In the genomic region with DNA sequence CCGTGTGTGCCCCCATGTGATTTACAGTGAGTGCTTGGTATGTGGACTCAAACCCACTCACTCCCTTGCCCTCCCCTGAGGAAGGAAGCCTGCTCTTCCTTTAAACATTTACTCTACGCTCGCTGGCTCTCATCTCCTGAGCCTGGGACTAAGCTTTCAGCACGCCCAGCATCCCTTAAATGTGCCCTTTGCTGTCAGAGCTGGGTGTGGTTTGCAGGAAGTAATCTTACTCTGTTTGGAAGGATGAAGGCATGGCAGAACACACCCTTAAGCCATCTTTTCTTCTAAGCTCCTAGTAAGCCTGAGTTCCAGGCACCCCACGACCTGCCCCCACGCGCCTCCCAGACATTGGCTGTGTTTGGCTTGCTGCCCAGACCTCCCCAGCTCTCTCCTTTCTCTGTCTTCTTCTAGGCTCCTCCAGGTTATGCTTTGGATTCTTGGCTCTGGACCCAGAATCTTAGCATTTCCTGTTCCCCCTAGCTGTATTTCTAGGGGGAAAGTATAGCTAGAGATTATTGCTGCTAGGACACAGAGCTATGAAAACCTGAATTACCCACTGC, we compare ENCODE assay signal across 18 mouse cellular contexts. TPM values are rescaled to one million over a fixed set of nuclear protein-coding genes. Genes with fewer than 3 reads are reported as not detected.
A peak's percentile ranks its signal among the peaks of the same experiment; 100 is the strongest.
DNase-seq lines count a peak whose midpoint lies in the region; ATAC-seq and TF ChIP-seq lines count a peak whose summit lies in the region.
"Had no signal": no experiment of that assay in that cellular context is flagged by ENCODE, and none has a peak within 500 bp of the region (broad histone marks: within the 10 kb centered on the region; RNA-seq: fewer than 3 reads in every experiment).

No protein-coding gene starts in this region.

- H3K4me2 ChIP-seq in intestine, embryonic 14.5 days (ENCODE audit: low read length), result peak overlapping the region; percentile 20; the same call in 1 of the 2 replicates
- no peak overlapping the region for H3K4me2 ChIP-seq in intestine, postnatal 0 days (replicated peaks; ENCODE audit: low read depth)
- 0 out of 2 replicates have a peak overlapping the region, but pooled peaks have one; percentile 15 for H3K4me2 ChIP-seq in lung, embryonic 14.5 days
- no peak overlapping the region for H3K4me2 ChIP-seq in intestine, embryonic 16.5 days (ENCODE audit: low read depth, low read length)
- H3K4me2 ChIP-seq in midbrain, postnatal 0 days (ENCODE audit: low read depth, low read length, poor library complexity, severe bottlenecking), result no peak overlapping the region
- H3K4me2 ChIP-seq: heart, embryonic 13.5 days had no signal

- no peak overlapping the region for H3K9ac ChIP-seq in intestine, embryonic 14.5 days (ENCODE audit: low read length)
- no peak overlapping the region for H3K9ac ChIP-seq in intestine, postnatal 0 days (ENCODE audit: low read depth, low read length)
- H3K9ac ChIP-seq in lung, embryonic 14.5 days, result no peak overlapping the region
- no peak overlapping the region for H3K9ac ChIP-seq in MEL (ENCODE audit: control insufficient read depth, low read depth, low read length, poor library complexity, severe bottlenecking)
- H3K9ac ChIP-seq in intestine, embryonic 16.5 days (ENCODE audit: low read depth, low read length), result no peak overlapping the region
- no peak overlapping the region for H3K9ac ChIP-seq in midbrain, postnatal 0 days (replicated peaks; ENCODE audit: low read length, poor library complexity, severe bottlenecking)
- H3K9ac ChIP-seq: heart, embryonic 13.5 days had no signal

- H3K9me3 ChIP-seq in intestine, embryonic 14.5 days (ENCODE audit: control insufficient read depth, low read length), result no peaks in the 10 kb centered on the region
- H3K9me3 ChIP-seq in intestine, postnatal 0 days (ENCODE audit: control insufficient read depth), result no peaks in the 10 kb centered on the region
- no peaks in the 10 kb centered on the region for H3K9me3 ChIP-seq in lung, embryonic 14.5 days (ENCODE audit: low read depth, low read length)
- no peaks in the 10 kb centered on the region for H3K9me3 ChIP-seq in MEL (replicated peaks; ENCODE audit: insufficient read depth, low read length)
- H3K9me3 ChIP-seq in intestine, embryonic 16.5 days (ENCODE audit: control insufficient read depth, low read length), result no peaks in the 10 kb centered on the region
- no peaks in the 10 kb centered on the region for H3K9me3 ChIP-seq in midbrain, postnatal 0 days (ENCODE audit: low read length)
- H3K9me3 ChIP-seq: heart, embryonic 13.5 days; hindbrain, embryonic 10.5 days had no signal

- no peak for DNase-seq in intestine, embryonic 14.5 days (ENCODE audit: low spot score)
- peak; percentile 70 for DNase-seq in lung, embryonic 14.5 days
- no peak for DNase-seq in lung, postnatal 36 days
- peak; percentile 60 for DNase-seq in MEL (ENCODE audit: low read depth, low spot score)
- no peak for DNase-seq in thymus, adult 18-20 months
- no peak for DNase-seq in midbrain, postnatal 0 days (ENCODE audit: low spot score)
- DNase-seq: adrenal gland, adult 8-10 months; B cell, adult 2 months; gastrocnemius, postnatal 36 days; thymus, postnatal 4 days had no signal

- H3K36me3 ChIP-seq in intestine, embryonic 14.5 days (ENCODE audit: control insufficient read depth, insufficient read depth, low read length), result no peaks in the 10 kb centered on the region
- no peaks in the 10 kb centered on the region for H3K36me3 ChIP-seq in intestine, postnatal 0 days (ENCODE audit: control insufficient read depth, insufficient read depth)
- no peaks in the 10 kb centered on the region for H3K36me3 ChIP-seq in lung, embryonic 14.5 days (ENCODE audit: insufficient read depth)
- peaks cover 0 to 17% of the 10 kb centered on the region in 2 experiments; a peak in 2 of 4 replicates for H3K36me3 ChIP-seq in MEL (ENCODE audit: control insufficient read depth in 1 of 2, insufficient read depth in 2 of 2, low read length in 2 of 2)
- H3K36me3 ChIP-seq in intestine, embryonic 16.5 days (ENCODE audit: control insufficient read depth, insufficient read depth, low read length), result no peaks in the 10 kb centered on the region
- H3K36me3 ChIP-seq in midbrain, postnatal 0 days (ENCODE audit: insufficient read depth, low read length), result no peaks in the 10 kb centered on the region
- H3K36me3 ChIP-seq: heart, embryonic 13.5 days; hindbrain, embryonic 10.5 days had no signal

- H3K27me3 ChIP-seq in intestine, embryonic 14.5 days (replicated peaks; ENCODE audit: control insufficient read depth, insufficient read depth, low read length), result peaks cover 29% of the 10 kb centered on the region
- H3K27me3 ChIP-seq in intestine, postnatal 0 days (replicated peaks; ENCODE audit: control insufficient read depth, insufficient read depth, low read length), result peaks cover 23% of the 10 kb centered on the region
- H3K27me3 ChIP-seq in lung, embryonic 14.5 days (ENCODE audit: insufficient read depth, low read length), result peaks cover 28% of the 10 kb centered on the region
- no peaks in the 10 kb centered on the region for H3K27me3 ChIP-seq in MEL (ENCODE audit: control insufficient read depth in 1 of 2, insufficient read depth in 2 of 2, low read length in 2 of 2)
- H3K27me3 ChIP-seq in intestine, embryonic 16.5 days (replicated peaks; ENCODE audit: control insufficient read depth, insufficient read depth, low read length), result peaks cover 21% of the 10 kb centered on the region
- peaks cover 30% of the 10 kb centered on the region for H3K27me3 ChIP-seq in midbrain, postnatal 0 days (ENCODE audit: insufficient read depth, low read length)

- peaks cover 7% of the 10 kb centered on the region for H3K4me1 ChIP-seq in intestine, embryonic 14.5 days (replicated peaks; ENCODE audit: control insufficient read depth, insufficient read depth, low read length)
- H3K4me1 ChIP-seq in intestine, postnatal 0 days (replicated peaks; ENCODE audit: control insufficient read depth, insufficient read depth, low read length), result 0 out of 2 replicates have a peak, but pooled peaks cover 6% of the 10 kb centered on the region
- peaks cover 23% of the 10 kb centered on the region for H3K4me1 ChIP-seq in lung, embryonic 14.5 days (ENCODE audit: insufficient read depth)
- peaks cover 3 to 25% of the 10 kb centered on the region in 2 experiments; a peak in 2 of 4 replicates for H3K4me1 ChIP-seq in MEL (ENCODE audit: control insufficient read depth in 1 of 2, insufficient read depth in 2 of 2, low read length in 2 of 2)
- H3K4me1 ChIP-seq in intestine, embryonic 16.5 days (ENCODE audit: control insufficient read depth, insufficient read depth, low read length), result peaks cover 7% of the 10 kb centered on the region
- H3K4me1 ChIP-seq in midbrain, postnatal 0 days (ENCODE audit: insufficient read depth, low read length), result peaks cover 6% of the 10 kb centered on the region

- 14% methylated on average over 7 of the region's 7 CpGs for WGBS in intestine, embryonic 14.5 days
- 34% methylated on average over 7 of the region's 7 CpGs for WGBS in intestine, postnatal 0 days
- WGBS in lung, embryonic 14.5 days, result 12% methylated on average over 7 of the region's 7 CpGs
- WGBS in intestine, embryonic 16.5 days, result 36% methylated on average over 7 of the region's 7 CpGs
- 41% methylated on average over 7 of the region's 7 CpGs for WGBS in midbrain, postnatal 0 days

- no peak for TF ChIP-seq EP300 in MEL (IDR thresholded peaks at IDR 0.05; ENCODE audit: low read depth in 1 of 2, low read length in 2 of 2)

- H3K4me3 ChIP-seq in intestine, embryonic 14.5 days (ENCODE audit: low read depth, low read length), result no peak overlapping the region
- H3K4me3 ChIP-seq in intestine, postnatal 0 days (ENCODE audit: low read depth, low read length), result no peak overlapping the region
- H3K4me3 ChIP-seq in lung, embryonic 14.5 days (ENCODE audit: low read depth, low read length), result no peak overlapping the region
- no peak overlapping the region for H3K4me3 ChIP-seq in MEL (ENCODE audit: control insufficient read depth in 1 of 2, insufficient read depth in 1 of 2, low read depth in 2 of 2, low read length in 2 of 2)
- no peak overlapping the region for H3K4me3 ChIP-seq in intestine, embryonic 16.5 days (ENCODE audit: low read length)
- no peak overlapping the region for H3K4me3 ChIP-seq in midbrain, postnatal 0 days (ENCODE audit: low read depth, low read length)
- H3K4me3 ChIP-seq: heart, embryonic 13.5 days; hindbrain, embryonic 10.5 days had no signal

- TF ChIP-seq CTCF in intestine, postnatal 0 days (IDR thresholded peaks at IDR 0.05; ENCODE audit: low read depth), result no peak
- no peak for TF ChIP-seq CTCF in lung, embryonic 14.5 days (IDR thresholded peaks at IDR 0.05; ENCODE audit: low read depth)
- no peak for TF ChIP-seq CTCF in MEL (IDR thresholded peaks at IDR 0.05 in 2 of 3, conservative IDR thresholded peaks at IDR 0.05 in 1 of 3; ENCODE audit: control insufficient read depth in 1 of 3, insufficient read depth in 1 of 3, low read depth in 2 of 3, low read length in 3 of 3, poor library complexity in 1 of 3, severe bottlenecking in 1 of 3)
- no peak for TF ChIP-seq CTCF in midbrain, postnatal 0 days (IDR thresholded peaks at IDR 0.05)

- no peaks in the 10 kb centered on the region for H3K79me2 ChIP-seq in MEL (ENCODE audit: control insufficient read depth, insufficient read depth, low read length, poor library complexity)

- TF ChIP-seq POLR2A in MEL (IDR thresholded peaks at IDR 0.05; ENCODE audit: control insufficient read depth in 1 of 2, insufficient read depth in 1 of 2, low read depth in 1 of 2, low read length in 2 of 2, poor library complexity in 1 of 2), result no peak

- H3K27ac ChIP-seq in intestine, embryonic 14.5 days (ENCODE audit: low read depth), result no peak overlapping the region
- no peak overlapping the region for H3K27ac ChIP-seq in intestine, postnatal 0 days (ENCODE audit: low read depth, low read length)
- no peak overlapping the region for H3K27ac ChIP-seq in lung, embryonic 14.5 days (ENCODE audit: low read depth)
- H3K27ac ChIP-seq in MEL (ENCODE audit: control insufficient read depth, low read depth, low read length), result peak overlapping the region; percentile 82
- H3K27ac ChIP-seq in intestine, embryonic 16.5 days (ENCODE audit: low read length), result no peak overlapping the region
- no peak overlapping the region for H3K27ac ChIP-seq in midbrain, postnatal 0 days (ENCODE audit: low read depth, low read length)
- H3K27ac ChIP-seq: heart, embryonic 13.5 days; hindbrain, embryonic 10.5 days; macrophage had no signal

- TF ChIP-seq RAD21 in MEL (IDR thresholded peaks at IDR 0.05; ENCODE audit: low read depth, low read length), result no peak

- no peak for ATAC-seq in intestine, embryonic 14.5 days (replicated peaks; ENCODE audit: low FRiP score, low TSS enrichment, low read depth)
- ATAC-seq in intestine, postnatal 0 days, result no peak
- ATAC-seq in lung, embryonic 14.5 days (ENCODE audit: insufficient read depth), result peak; percentile 26; the same call in 1 of the 2 replicates
- ATAC-seq in intestine, embryonic 16.5 days, result 0 out of 2 replicates have a peak, but pooled peaks have one; percentile 19
- ATAC-seq in midbrain, postnatal 0 days (ENCODE audit: low FRiP score), result no peak
- ATAC-seq: forebrain, embryonic 16.5 days had no signal

RNA-seq across cellular contexts. Expression of a gene that starts 11.6 kb away (rescaled TPM):
- 9.0 and 9.4 TPM in 2 replicates for polyA plus RNA-seq in intestine, embryonic 14.5 days (2014; fragmentation: Nextera tagmentation; extraction: Ambion mirVana)
- polyA plus RNA-seq in intestine, postnatal 0 days (2015; fragmentation: Nextera tagmentation; extraction: Ambion mirVana), result 24.1 and 25.4 TPM in 2 replicates
- 7.0 and 7.3 TPM in 2 replicates for polyA plus RNA-seq in lung, embryonic 14.5 days (2014; fragmentation: Nextera tagmentation; extraction: Ambion mirVana)
- 2.8 and 2.9 TPM in 2 replicates for total RNA-seq in MEL (2012; rRNA removed)
- polyA plus RNA-seq in MEL (2012; ENCODE audit: insufficient read depth in 1 of 2, insufficient read length in 2 of 2, low read depth in 1 of 2, low replicate concordance in 2 of 2, missing spikeins in 1 of 2), result 1 to 10 TPM in 1 of 2 experiments, not detected in 1; 4.6 TPM
- 14.9 and 15.7 TPM in 2 replicates for polyA plus RNA-seq in intestine, embryonic 16.5 days (2015; fragmentation: Nextera tagmentation; extraction: Ambion mirVana)
- total RNA-seq in midbrain, postnatal 0 days (2014; rRNA removed), result 3.6 TPM in 2 replicates
- 2.1 and 2.7 TPM in 2 replicates for polyA plus RNA-seq in midbrain, postnatal 0 days (2015; fragmentation: Nextera tagmentation; extraction: Ambion mirVana)

RNA-seq across cellular contexts. Expression of a gene that starts 22.1 kb away (rescaled TPM):
- polyA plus RNA-seq in intestine, embryonic 14.5 days (2014; fragmentation: Nextera tagmentation; extraction: Ambion mirVana), result 2.1 and 2.6 TPM in 2 replicates
- 0.44 and 0.54 TPM in 2 replicates for polyA plus RNA-seq in intestine, postnatal 0 days (2015; fragmentation: Nextera tagmentation; extraction: Ambion mirVana)
- 5.3 and 6.6 TPM in 2 replicates for polyA plus RNA-seq in lung, embryonic 14.5 days (2014; fragmentation: Nextera tagmentation; extraction: Ambion mirVana)
- not detected in 2 replicates for total RNA-seq in MEL (2012; rRNA removed)
- not detected for polyA plus RNA-seq in MEL (2012; ENCODE audit: insufficient read depth in 1 of 2, insufficient read length in 2 of 2, low read depth in 1 of 2, low replicate concordance in 2 of 2, missing spikeins in 1 of 2)
- 0.97 and 1.4 TPM in 2 replicates for polyA plus RNA-seq in intestine, embryonic 16.5 days (2015; fragmentation: Nextera tagmentation; extraction: Ambion mirVana)
- total RNA-seq in midbrain, postnatal 0 days (2014; rRNA removed), result 2.9 and 5.2 TPM in 2 replicates
- 3.4 and 3.6 TPM in 2 replicates for polyA plus RNA-seq in midbrain, postnatal 0 days (2015; fragmentation: Nextera tagmentation; extraction: Ambion mirVana)
- total RNA-seq: adrenal gland, adult 8-10 months; monocyte, adult 5-6 weeks; neutrophil, adult 5-6 weeks had no signal
- polyA plus RNA-seq: macrophage had no signal

RNA-seq across cellular contexts. Expression of a gene that starts 34.1 kb away (rescaled TPM):
- 166 and 198 TPM in 2 replicates for polyA plus RNA-seq in intestine, embryonic 14.5 days (2014; fragmentation: Nextera tagmentation; extraction: Ambion mirVana)
- 87.2 and 89.5 TPM in 2 replicates for polyA plus RNA-seq in intestine, postnatal 0 days (2015; fragmentation: Nextera tagmentation; extraction: Ambion mirVana)
- polyA plus RNA-seq in lung, embryonic 14.5 days (2014; fragmentation: Nextera tagmentation; extraction: Ambion mirVana), result 195 and 200 TPM in 2 replicates
- 168 and 185 TPM in 2 replicates for total RNA-seq in MEL (2012; rRNA removed)
- polyA plus RNA-seq in MEL (2012; ENCODE audit: insufficient read depth in 1 of 2, insufficient read length in 2 of 2, low read depth in 1 of 2, low replicate concordance in 2 of 2, missing spikeins in 1 of 2), result 100 to 1,000 TPM in 1 of 2 experiments, not detected in 1; 214 TPM
- 156 and 179 TPM in 2 replicates for polyA plus RNA-seq in intestine, embryonic 16.5 days (2015; fragmentation: Nextera tagmentation; extraction: Ambion mirVana)
- total RNA-seq in midbrain, postnatal 0 days (2014; rRNA removed), result 61.3 and 63.1 TPM in 2 replicates
- 196 and 197 TPM in 2 replicates for polyA plus RNA-seq in midbrain, postnatal 0 days (2015; fragmentation: Nextera tagmentation; extraction: Ambion mirVana)

RNA-seq across cellular contexts. Expression of a gene that starts 45.5 kb away (rescaled TPM):
- polyA plus RNA-seq in intestine, embryonic 14.5 days (2014; fragmentation: Nextera tagmentation; extraction: Ambion mirVana), result 12.8 and 13.8 TPM in 2 replicates
- 1.8 and 2.2 TPM in 2 replicates for polyA plus RNA-seq in intestine, postnatal 0 days (2015; fragmentation: Nextera tagmentation; extraction: Ambion mirVana)
- polyA plus RNA-seq in lung, embryonic 14.5 days (2014; fragmentation: Nextera tagmentation; extraction: Ambion mirVana), result 18.7 and 18.9 TPM in 2 replicates
- 0.85 and 0.95 TPM in 2 replicates for total RNA-seq in MEL (2012; rRNA removed)
- 1 to 10 TPM in 1 of 2 experiments, not detected in 1; 2.5 TPM for polyA plus RNA-seq in MEL (2012; ENCODE audit: insufficient read depth in 1 of 2, insufficient read length in 2 of 2, low read depth in 1 of 2, low replicate concordance in 2 of 2, missing spikeins in 1 of 2)
- polyA plus RNA-seq in intestine, embryonic 16.5 days (2015; fragmentation: Nextera tagmentation; extraction: Ambion mirVana), result 8.6 and 8.9 TPM in 2 replicates
- total RNA-seq in midbrain, postnatal 0 days (2014; rRNA removed), result 21.3 and 23.7 TPM in 2 replicates
- 17.3 and 18.7 TPM in 2 replicates for polyA plus RNA-seq in midbrain, postnatal 0 days (2015; fragmentation: Nextera tagmentation; extraction: Ambion mirVana)
- total RNA-seq: monocyte, adult 5-6 weeks had no signal

RNA-seq across cellular contexts. Expression of a gene that starts 52.3 kb away (rescaled TPM):
- 182 and 191 TPM in 2 replicates for polyA plus RNA-seq in intestine, embryonic 14.5 days (2014; fragmentation: Nextera tagmentation; extraction: Ambion mirVana)
- polyA plus RNA-seq in intestine, postnatal 0 days (2015; fragmentation: Nextera tagmentation; extraction: Ambion mirVana), result 298 and 308 TPM in 2 replicates
- polyA plus RNA-seq in lung, embryonic 14.5 days (2014; fragmentation: Nextera tagmentation; extraction: Ambion mirVana), result 147 and 163 TPM in 2 replicates
- 18.4 and 21.6 TPM in 2 replicates for total RNA-seq in MEL (2012; rRNA removed)
- polyA plus RNA-seq in MEL (2012; ENCODE audit: insufficient read depth in 1 of 2, insufficient read length in 2 of 2, low read depth in 1 of 2, low replicate concordance in 2 of 2, missing spikeins in 1 of 2), result 10 to 100 TPM in 1 of 2 experiments, not detected in 1; 22.5 TPM
- polyA plus RNA-seq in intestine, embryonic 16.5 days (2015; fragmentation: Nextera tagmentation; extraction: Ambion mirVana), result 208 and 212 TPM in 2 replicates
- 117 and 121 TPM in 2 replicates for total RNA-seq in midbrain, postnatal 0 days (2014; rRNA removed)
- polyA plus RNA-seq in midbrain, postnatal 0 days (2015; fragmentation: Nextera tagmentation; extraction: Ambion mirVana), result 459 and 469 TPM in 2 replicates

Comparison
In these comparisons a context has a peak if more than half of its experiments do, and no peak if none do; other contexts are left out.
1. ATAC-seq: peak in lung, embryonic 14.5 days (single experiment) and intestine, embryonic 16.5 days (single experiment); none in intestine, embryonic 14.5 days (single experiment), intestine, postnatal 0 days (single experiment) and midbrain, postnatal 0 days (single experiment).
2. DNase-seq: peak in lung, embryonic 14.5 days (single experiment) and MEL (single experiment); none in intestine, embryonic 14.5 days (single experiment), lung, postnatal 36 days (single experiment), thymus, adult 18-20 months (0 of 2) and midbrain, postnatal 0 days (single experiment).
3. H3K4me2 ChIP-seq: peak in intestine, embryonic 14.5 days (single experiment) and lung, embryonic 14.5 days (single experiment); none in intestine, postnatal 0 days (single experiment), intestine, embryonic 16.5 days (single experiment) and midbrain, postnatal 0 days (single experiment).